Mouse (Mus musculus) spleen, adult 2 months (tissue): ENCODE measurements around the gene Tekt1.

Source experiments
- CTCF ChIP-seq: fragments of 200-500 bp; IDR thresholded peaks from 2 replicates; pipeline ENCODE4 v1.5.1; 2011; ENCODE audit warnings: mild to moderate bottlenecking, inconsistent platforms; ENCODE audit not compliant: insufficient read depth, insufficient read length, insufficient replicate concordance; ENCODE audit errors: extremely low read depth
- POLR2A ChIP-seq: fragments of 200-500 bp; IDR thresholded peaks from 2 replicates; pipeline ENCODE4 v1.6.1; 2011; ENCODE audit warnings: low read depth, low read length, inconsistent platforms

DNA sequence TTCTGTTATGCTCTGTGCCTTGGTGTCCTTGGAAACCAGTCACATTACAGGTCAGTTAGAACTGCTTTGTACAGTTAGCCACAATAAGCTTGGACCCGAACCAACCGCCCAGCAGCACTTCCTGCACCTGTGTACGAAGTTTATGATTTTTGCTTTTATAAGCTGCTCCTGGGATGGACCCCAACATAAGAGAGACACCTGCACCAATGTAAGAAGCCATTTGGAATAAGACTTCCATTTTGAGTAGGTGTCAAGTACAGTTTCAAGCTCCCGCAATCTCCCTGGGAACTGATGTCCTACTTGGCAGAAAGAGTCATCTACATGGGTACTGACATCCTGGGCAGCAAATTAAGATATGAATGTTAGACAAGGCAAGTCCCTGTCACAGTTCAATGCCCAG, 22.5 kb downstream of the Tekt1 start:
- TF ChIP-seq POLR2A (no peak), CTCF (no peak)
